Mouse (Mus musculus): ENCODE data around the gene H2al2a.

GRCm38 (mm10) chr2:18030581-18030980 lies 33.8 kb upstream of the H2al2a start:
- TF ChIP-seq ELF1 (IDR thresholded peaks at IDR 0.05; ENCODE audit: low read depth, low read length) (no peak), ZC3H11A (IDR thresholded peaks at IDR 0.05; ENCODE audit: low read depth, low read length) (no peak)
